Mouse (Mus musculus) spleen, adult 2 months (tissue): ENCODE measurements around the gene Slfn8.

ENCODE experiments used
- CTCF ChIP-seq: fragments of 200-500 bp; IDR thresholded peaks from 2 replicates; pipeline ENCODE4 v1.5.1; 2011; ENCODE audit warnings: mild to moderate bottlenecking, inconsistent platforms; ENCODE audit not compliant: insufficient read depth, insufficient read length, insufficient replicate concordance; ENCODE audit errors: extremely low read depth
- POLR2A ChIP-seq: fragments of 200-500 bp; IDR thresholded peaks from 2 replicates; pipeline ENCODE4 v1.6.1; 2011; ENCODE audit warnings: low read depth, low read length, inconsistent platforms

DNA sequence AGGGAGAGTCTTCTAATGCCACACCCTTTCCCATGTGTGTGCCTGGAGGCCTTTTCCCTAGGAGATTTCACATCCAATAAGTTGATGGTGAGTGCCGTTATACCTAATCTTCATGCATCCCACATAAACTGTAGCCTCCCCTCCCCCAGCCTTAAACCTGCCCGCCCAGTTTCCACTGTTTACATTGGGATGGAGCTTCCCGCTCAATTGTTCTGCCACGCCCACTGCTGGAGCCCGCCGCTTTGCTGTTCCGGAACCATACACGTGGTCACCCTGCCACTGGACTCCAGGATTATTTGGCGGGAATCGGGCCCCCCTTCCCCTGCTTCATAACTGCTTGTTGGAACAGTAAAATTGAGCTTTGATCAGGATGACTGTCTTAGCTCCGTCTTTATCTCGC is 31.3 kb downstream of the Slfn8 start:
- TF ChIP-seq CTCF (no peak), POLR2A (no peak)
